Comparison of ENCODE assay signal across 8 mouse cellular contexts in the genomic region with DNA sequence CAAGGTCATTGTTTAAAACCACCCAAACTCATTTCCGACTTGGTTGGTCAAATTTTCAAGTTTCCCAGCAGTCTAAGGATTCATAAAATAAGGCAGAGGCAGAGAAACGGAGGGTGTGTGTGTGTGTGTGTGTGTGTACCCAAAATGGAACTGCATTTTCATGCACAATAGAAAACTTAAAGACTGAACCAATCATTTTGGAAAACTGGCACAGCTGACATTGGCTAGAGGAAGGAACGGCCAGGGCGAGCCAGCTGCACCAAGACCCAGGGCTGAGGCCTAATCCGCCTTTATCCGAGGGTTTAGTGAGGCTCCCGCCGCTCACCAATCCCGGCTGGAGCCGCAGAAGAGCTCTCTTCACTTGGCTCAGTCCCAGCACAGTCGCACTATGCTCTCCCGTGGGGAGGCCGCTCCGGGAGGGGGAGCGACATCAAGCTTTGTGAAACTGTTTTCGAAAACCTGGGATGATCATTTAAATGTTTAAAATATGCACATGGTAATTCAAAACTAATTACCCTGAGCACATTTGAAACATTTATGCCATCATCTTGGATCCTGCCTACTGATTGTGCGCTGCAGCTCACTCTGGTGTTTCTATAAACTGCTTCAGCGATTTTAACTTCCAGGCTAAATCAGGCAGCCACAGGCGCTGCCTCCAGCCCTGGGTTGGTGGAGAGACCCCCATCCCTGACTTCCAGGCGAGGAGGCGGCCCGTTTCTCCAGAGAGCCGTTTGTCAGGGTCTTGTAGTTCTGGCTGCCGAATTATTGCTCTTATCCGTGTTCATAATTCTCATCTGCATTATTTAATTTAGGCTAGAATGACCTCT. TPM values are rescaled to one million over a fixed set of nuclear protein-coding genes. Genes with fewer than 3 reads are reported as not detected.
DNase-seq lines count a peak whose midpoint lies in the region; ATAC-seq lines count a peak whose summit lies in the region.

No protein-coding gene starts in this region.

- peaks cover 32% of the 10 kb centered on the region for H3K27me3 ChIP-seq in heart, embryonic 10.5 days (ENCODE audit: insufficient read depth, poor library complexity, severe bottlenecking)
- H3K27me3 ChIP-seq in hindbrain, embryonic 12.5 days: peaks cover 16% of the 10 kb centered on the region
- peaks cover 12% of the 10 kb centered on the region for H3K27me3 ChIP-seq in limb, embryonic 11.5 days (ENCODE audit: control insufficient read depth, insufficient read depth, low read length)
- no peaks in the 10 kb centered on the region for H3K27me3 ChIP-seq in stomach, embryonic 15.5 days (replicated peaks)

- H3K4me3 ChIP-seq in heart, embryonic 10.5 days: peak overlapping the region; percentile 31; the same call in 1 of the 2 replicates
- no peak overlapping the region for H3K4me3 ChIP-seq in hindbrain, embryonic 12.5 days
- H3K4me3 ChIP-seq in limb, embryonic 11.5 days (ENCODE audit: low read depth, low read length): no peak overlapping the region
- H3K4me3 ChIP-seq in stomach, embryonic 15.5 days (replicated peaks): no peak overlapping the region

- ATAC-seq in hindbrain, embryonic 12.5 days (ENCODE audit: low FRiP score): peak; percentile 71
- no peak for ATAC-seq in limb, embryonic 11.5 days (ENCODE audit: insufficient number of reproducible peaks, low FRiP score, low TSS enrichment, low read depth)
- ATAC-seq in stomach, embryonic 15.5 days (ENCODE audit: insufficient read depth, low FRiP score, low read depth): no peak

- 26% methylated on average over 25 of the region's 25 CpGs for WGBS in heart, embryonic 10.5 days
- 25% methylated on average over 25 of the region's 25 CpGs for WGBS in hindbrain, embryonic 12.5 days
- 33% methylated on average over 25 of the region's 25 CpGs for WGBS in limb, embryonic 11.5 days
- 30% methylated on average over 25 of the region's 25 CpGs for WGBS in stomach, embryonic 15.5 days

- H3K4me2 ChIP-seq in hindbrain, embryonic 12.5 days (replicated peaks): peak overlapping the region; percentile 2; the same call in 1 of the 2 replicates
- no peak overlapping the region for H3K4me2 ChIP-seq in limb, embryonic 11.5 days (ENCODE audit: low read depth, severe bottlenecking)
- H3K4me2 ChIP-seq in stomach, embryonic 15.5 days: peak overlapping the region; percentile 28; the same call in 1 of the 2 replicates

- peaks cover 75% of the 10 kb centered on the region for H3K4me1 ChIP-seq in heart, embryonic 10.5 days
- H3K4me1 ChIP-seq in hindbrain, embryonic 12.5 days: peaks cover 9% of the 10 kb centered on the region; the same call in 1 of the 2 replicates
- no peaks in the 10 kb centered on the region for H3K4me1 ChIP-seq in limb, embryonic 11.5 days (ENCODE audit: control insufficient read depth, insufficient read depth, low read length)
- peaks cover 5% of the 10 kb centered on the region; the same call in 1 of the 2 replicates for H3K4me1 ChIP-seq in stomach, embryonic 15.5 days

- H3K9ac ChIP-seq in hindbrain, embryonic 12.5 days: no peak overlapping the region; the same call in 1 of the 2 replicates
- 0 out of 2 replicates have a peak overlapping the region, but pooled peaks have one; percentile 24 for H3K9ac ChIP-seq in limb, embryonic 11.5 days (ENCODE audit: low read length)
- H3K9ac ChIP-seq in stomach, embryonic 15.5 days: no peak overlapping the region

- no peaks in the 10 kb centered on the region for H3K36me3 ChIP-seq in heart, embryonic 10.5 days
- no peaks in the 10 kb centered on the region for H3K36me3 ChIP-seq in hindbrain, embryonic 12.5 days
- H3K36me3 ChIP-seq in limb, embryonic 11.5 days (ENCODE audit: control insufficient read depth, insufficient read depth, low read length): no peaks in the 10 kb centered on the region
- H3K36me3 ChIP-seq in stomach, embryonic 15.5 days: no peaks in the 10 kb centered on the region

- no peaks in the 10 kb centered on the region for H3K9me3 ChIP-seq in heart, embryonic 10.5 days
- H3K9me3 ChIP-seq in hindbrain, embryonic 12.5 days (replicated peaks): no peaks in the 10 kb centered on the region
- no peaks in the 10 kb centered on the region for H3K9me3 ChIP-seq in limb, embryonic 11.5 days (ENCODE audit: control insufficient read depth, low read length)
- no peaks in the 10 kb centered on the region for H3K9me3 ChIP-seq in stomach, embryonic 15.5 days

- H3K27ac ChIP-seq in heart, embryonic 10.5 days: peak overlapping the region; percentile 65
- no peak overlapping the region for H3K27ac ChIP-seq in hindbrain, embryonic 12.5 days
- H3K27ac ChIP-seq in limb, embryonic 11.5 days (replicated peaks; ENCODE audit: low read depth, low read length): no peak overlapping the region
- H3K27ac ChIP-seq in stomach, embryonic 15.5 days: no peak overlapping the region; the same call in 1 of the 2 replicates

- no peak for DNase-seq in heart, embryonic 10.5 days (ENCODE audit: low spot score)
- DNase-seq in heart, adult 9 months (ENCODE audit: low spot score in 2 of 2): no peak
- peak; percentile 51 for DNase-seq in NIH3T3 (ENCODE audit: low read depth)
- no peak for DNase-seq in limb, embryonic 11.5 days (ENCODE audit: low spot score)
- no peak for DNase-seq in cerebellum, adult 11 months
- no peak for DNase-seq in adrenal gland, postnatal 10 days

RNA-seq across cellular contexts. Expression of gene Rpa1, which starts 56.5 kb away (rescaled TPM):
- 127 and 143 TPM in 2 replicates for polyA plus RNA-seq in heart, embryonic 10.5 days (2016; fragmentation: Nextera tagmentation; extraction: Ambion mirVana)
- polyA plus RNA-seq in hindbrain, embryonic 12.5 days (2016; fragmentation: Nextera tagmentation; extraction: Ambion mirVana): 96.9 and 99.5 TPM in 2 replicates
- 151 and 154 TPM in 2 replicates for polyA plus RNA-seq in limb, embryonic 11.5 days (2014; fragmentation: Nextera tagmentation; extraction: Ambion mirVana)
- 98.5 and 101 TPM in 2 replicates for polyA plus RNA-seq in stomach, embryonic 15.5 days (2015; fragmentation: Nextera tagmentation; extraction: Ambion mirVana)
- 10 to 100 TPM; 60.0 to 72.0 TPM for total RNA-seq in adrenal gland, postnatal 10 days (2021)

RNA-seq across cellular contexts. Expression of gene Smyd4, which starts 56.6 kb away (rescaled TPM):
- polyA plus RNA-seq in heart, embryonic 10.5 days (2016; fragmentation: Nextera tagmentation; extraction: Ambion mirVana): 13.6 and 15.3 TPM in 2 replicates
- polyA plus RNA-seq in hindbrain, embryonic 12.5 days (2016; fragmentation: Nextera tagmentation; extraction: Ambion mirVana): 13.4 and 17.3 TPM in 2 replicates
- polyA plus RNA-seq in limb, embryonic 11.5 days (2014; fragmentation: Nextera tagmentation; extraction: Ambion mirVana): 14.3 and 15.2 TPM in 2 replicates
- 10.9 and 11.4 TPM in 2 replicates for polyA plus RNA-seq in stomach, embryonic 15.5 days (2015; fragmentation: Nextera tagmentation; extraction: Ambion mirVana)
- total RNA-seq in adrenal gland, postnatal 10 days (2021): 1 to 10 TPM; 7.8 to 9.3 TPM
